Mouse (Mus musculus) Muller cell, postnatal 12 days (primary cell): ENCODE measurements around the gene Slc39a13.
"Not testable (repeated sequence)": the region's sequence is repeated elsewhere in the genome, so short reads cannot be mapped to it uniquely, and the experiment has no call there.

Experiments
- DNase-seq: peaks from one replicate; pipeline ENCODE4 v3.0.0-alpha.2; 2015; ENCODE audit errors: inconsistent ontology term

Gene Slc39a13

GRCm38 (mm10) chr2:91064211-91064610 is 6.0 kb downstream of the Slc39a13 start:
- no peak for DNase-seq

GRCm38 (mm10) chr2:91062779-91063606 is 7.2 kb downstream of the Slc39a13 start:
- DNase-seq = no peak

GRCm38 (mm10) chr2:91061849-91062481 is 8.3 kb downstream of the Slc39a13 start:
- DNase-seq = peak; percentile 96

GRCm38 (mm10) chr2:91060544-91061355 is 9.5 kb downstream of the Slc39a13 start:
- no peak for DNase-seq

- no peak for DNase-seq
Measured at GRCm38 (mm10) chr2:91059376-91059775, 10.8 kb downstream of the Slc39a13 start.

- no peak for DNase-seq
Measured at GRCm38 (mm10) chr2:91058435-91058834, 11.8 kb downstream of the Slc39a13 start.

- DNase-seq = peak; percentile 95
Measured at GRCm38 (mm10) chr2:91053934-91054382, 16.3 kb downstream of the Slc39a13 start, which contains the start of gene Psmc3. Psmc3 (plus strand) TSS chr2:91054009.

GRCm38 (mm10) chr2:91053181-91053933 is 16.9 kb downstream of the Slc39a13 start:
- DNase-seq = peak; percentile 35

- no peak for DNase-seq
Measured at GRCm38 (mm10) chr2:91052752-91053151, 17.5 kb downstream of the Slc39a13 start.

GRCm38 (mm10) chr2:91051917-91052316 is 18.3 kb downstream of the Slc39a13 start:
- DNase-seq = no peak

- no peak for DNase-seq
Measured at GRCm38 (mm10) chr2:91047359-91047758, 22.9 kb downstream of the Slc39a13 start.

- DNase-seq = not testable (repeated sequence)
Measured at GRCm38 (mm10) chr2:91045805-91046204, 24.4 kb downstream of the Slc39a13 start.

GRCm38 (mm10) chr2:91044727-91045126 is 25.5 kb downstream of the Slc39a13 start:
- no peak for DNase-seq

- no peak for DNase-seq
Measured at GRCm38 (mm10) chr2:91042651-91043398, 27.4 kb downstream of the Slc39a13 start.

GRCm38 (mm10) chr2:91041786-91042185 is 28.4 kb downstream of the Slc39a13 start:
- DNase-seq = no peak

GRCm38 (mm10) chr2:91035385-91035784 is 34.8 kb downstream of the Slc39a13 start, which contains the start of gene Rapsn:
Rapsn (plus strand) TSS chr2:91035620.
- peak; percentile 31 for DNase-seq

GRCm38 (mm10) chr2:91033000-91033399 is 37.2 kb downstream of the Slc39a13 start:
- no peak for DNase-seq

- DNase-seq = no peak
Measured at GRCm38 (mm10) chr2:91031216-91031615, 39.0 kb downstream of the Slc39a13 start.

GRCm38 (mm10) chr2:91027391-91028214 is 42.6 kb downstream of the Slc39a13 start:
- peak; percentile 14 for DNase-seq

- DNase-seq = no peak
Measured at GRCm38 (mm10) chr2:91026491-91026890, 43.7 kb downstream of the Slc39a13 start.
